Mouse (Mus musculus): ENCODE results near the gene Rec8. TPM values are rescaled to one million over a fixed set of nuclear protein-coding genes. Genes with fewer than 3 reads are reported as not detected.

The Rec8 gene
- polyA plus RNA-seq (2016; fragmentation: Nextera tagmentation; extraction: Ambion mirVana) = 6.1 and 12.1 TPM in 2 replicates

DNA sequence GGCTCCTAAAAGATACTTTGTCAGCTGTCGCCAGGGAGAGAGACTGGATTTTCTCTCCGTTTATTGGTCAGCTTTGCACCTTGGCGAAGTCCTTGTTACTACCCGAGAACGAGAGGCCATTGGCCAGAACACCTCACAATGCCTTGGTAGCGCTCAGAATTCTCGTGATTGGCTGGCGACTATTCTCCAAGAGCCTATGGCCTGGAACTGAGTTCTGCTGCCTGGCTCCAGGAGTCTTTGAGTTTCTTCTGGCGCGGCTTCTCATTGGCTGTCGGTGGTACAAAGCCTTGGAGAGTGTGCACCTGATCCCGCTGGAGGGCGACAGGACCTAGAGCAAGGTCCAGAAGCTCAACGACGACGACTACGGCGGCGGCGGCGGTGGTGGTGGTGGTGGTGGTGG lies at the start of gene Rec8:
Rec8 (plus strand) TSS at position 216 of the 400 bp plus-strand sequence.
- DNase-seq (ENCODE audit: low spot score) = peak; percentile 66
- Histone ChIP-seq H3K4me1 (peaks cover 21% of the 10 kb centered on the region), H3K9me3 (replicated peaks) (no peaks in the 10 kb centered on the region), H3K36me3 (0 out of 2 replicates have a peak, but pooled peaks cover 3% of the 10 kb centered on the region), H3K27ac (peak within 1 kb of the TSS; percentile 46; the same call in 1 of the 2 replicates), H3K27me3 (ENCODE audit: low read depth, poor library complexity, severe bottlenecking) (peaks cover 9% of the 10 kb centered on the region; the same call in 1 of the 2 replicates), H3K4me3 (peak within 1 kb of the TSS; percentile 39)
- 21% methylated on average over 21 of the region's 21 CpGs for WGBS

DNA sequence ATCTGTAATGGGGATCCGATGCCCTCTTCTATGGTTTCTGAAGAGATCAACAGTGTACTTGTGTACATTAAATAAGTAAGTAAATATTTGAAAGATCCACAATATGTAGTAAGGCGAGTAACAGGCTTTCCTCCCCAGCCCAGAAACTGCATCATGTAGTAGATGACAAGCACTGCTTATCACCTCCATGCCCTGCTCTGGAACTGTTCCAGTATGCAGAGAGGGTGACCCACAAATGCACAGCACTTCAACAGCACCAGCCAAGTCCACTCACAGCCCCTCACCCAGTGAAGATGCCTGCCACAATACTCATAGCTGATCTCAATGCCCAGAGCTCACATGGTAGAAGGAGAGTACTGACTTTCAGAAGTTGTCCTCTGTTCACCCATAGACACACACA lies 47.2 kb upstream of the Rec8 start:
- H3K36me3 ChIP-seq = peaks cover 50% of the 10 kb centered on the region
- H3K27me3 ChIP-seq (ENCODE audit: low read depth, poor library complexity, severe bottlenecking) = no peaks in the 10 kb centered on the region
- no peak overlapping the region for H3K4me3 ChIP-seq
- no peaks in the 10 kb centered on the region for H3K9me3 ChIP-seq (replicated peaks)
- no peak for DNase-seq (ENCODE audit: low spot score)
- no peak overlapping the region for H3K27ac ChIP-seq
- peaks cover 5% of the 10 kb centered on the region for H3K4me1 ChIP-seq
- WGBS = 90% methylated on average over 2 of the region's 2 CpGs

DNA sequence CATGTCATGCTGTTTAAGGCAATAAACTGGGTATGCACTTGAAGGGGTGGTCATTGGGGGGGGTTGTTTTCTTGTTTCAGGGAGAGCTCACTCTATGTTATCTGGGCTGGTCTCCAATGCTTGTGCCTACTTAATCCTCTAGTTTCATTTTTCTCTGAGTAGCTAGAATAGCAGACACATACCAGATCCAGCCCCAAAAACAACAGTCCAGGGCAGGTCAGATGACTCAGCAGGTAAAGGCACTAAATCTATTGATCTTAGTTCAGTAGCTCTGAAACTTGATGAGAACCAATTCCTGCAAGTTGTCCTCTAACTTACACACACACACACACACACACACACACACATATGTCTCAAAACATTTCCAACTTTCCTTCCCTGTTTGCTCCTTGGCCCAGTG lies 46.1 kb upstream of the Rec8 start:
- H3K27ac ChIP-seq = no peak overlapping the region
- H3K4me1 ChIP-seq = peaks cover 14% of the 10 kb centered on the region
- H3K27me3 ChIP-seq (ENCODE audit: low read depth, poor library complexity, severe bottlenecking) = no peaks in the 10 kb centered on the region
- H3K9me3 ChIP-seq (replicated peaks) = no peaks in the 10 kb centered on the region
- no peak for DNase-seq (ENCODE audit: low spot score)
- peaks cover 38% of the 10 kb centered on the region for H3K36me3 ChIP-seq
- H3K4me3 ChIP-seq = no peak overlapping the region

DNA sequence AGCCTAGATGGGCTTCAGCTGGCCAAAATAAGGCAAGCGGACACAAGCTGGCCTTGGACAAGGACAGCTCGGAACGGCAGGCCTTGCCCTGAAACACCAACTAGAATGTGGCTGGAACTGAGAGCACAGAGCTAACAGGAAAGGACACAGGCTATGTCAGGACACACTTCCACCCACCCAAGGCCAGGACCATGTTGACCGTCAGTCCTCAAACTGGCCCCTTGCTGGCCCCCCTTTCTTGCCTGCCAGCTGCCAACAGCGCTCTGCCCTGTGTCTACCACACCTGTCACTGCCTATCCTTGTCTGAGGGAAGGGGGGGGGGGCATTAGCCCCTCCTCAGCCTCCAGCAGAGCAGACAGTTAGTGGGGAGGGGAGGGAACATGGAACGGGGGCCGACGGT lies 42.5 kb upstream of the Rec8 start, which contains the start of gene Fitm1:
Fitm1 (plus strand) TSS at position 316 of the 400 bp plus-strand sequence.
- peak within 1 kb of the TSS; percentile 66 for H3K27ac ChIP-seq
- DNase-seq (ENCODE audit: low spot score) = no peak
- H3K9me3 ChIP-seq (replicated peaks) = no peaks in the 10 kb centered on the region
- H3K36me3 ChIP-seq = peaks cover 10% of the 10 kb centered on the region
- H3K4me3 ChIP-seq = no peak within 1 kb of the TSS
- H3K4me1 ChIP-seq = peaks cover 33% of the 10 kb centered on the region
- 70% methylated on average over 8 of the region's 8 CpGs for WGBS
- H3K27me3 ChIP-seq (ENCODE audit: low read depth, poor library complexity, severe bottlenecking) = no peaks in the 10 kb centered on the region

DNA sequence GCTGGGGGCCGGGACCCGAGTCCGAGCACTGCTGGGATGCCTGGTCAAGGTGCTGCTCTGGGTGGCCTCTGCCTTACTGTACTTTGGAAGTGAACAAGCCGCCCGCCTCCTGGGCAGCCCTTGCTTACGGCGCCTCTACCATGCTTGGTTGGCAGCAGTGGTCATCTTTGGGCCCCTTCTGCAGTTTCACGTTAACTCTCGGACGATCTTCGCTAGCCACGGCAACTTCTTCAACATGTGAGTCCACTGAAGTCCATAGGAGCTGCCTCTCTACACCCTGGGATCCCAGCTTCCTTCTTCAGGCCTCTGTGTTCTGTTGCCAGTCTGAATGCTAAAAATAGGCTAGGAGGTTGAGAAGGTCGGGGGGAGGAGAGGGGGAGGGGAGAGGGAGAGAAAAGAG lies 42.1 kb upstream of the Rec8 start:
- Histone ChIP-seq H3K27me3 (ENCODE audit: low read depth, poor library complexity, severe bottlenecking) (no peaks in the 10 kb centered on the region), H3K4me1 (peaks cover 33% of the 10 kb centered on the region), H3K27ac (peak overlapping the region; percentile 66), H3K4me3 (no peak overlapping the region), H3K9me3 (replicated peaks) (no peaks in the 10 kb centered on the region), H3K36me3 (peaks cover 11% of the 10 kb centered on the region)
- no peak for DNase-seq (ENCODE audit: low spot score)
- WGBS = 72% methylated on average over 13 of the region's 13 CpGs

DNA sequence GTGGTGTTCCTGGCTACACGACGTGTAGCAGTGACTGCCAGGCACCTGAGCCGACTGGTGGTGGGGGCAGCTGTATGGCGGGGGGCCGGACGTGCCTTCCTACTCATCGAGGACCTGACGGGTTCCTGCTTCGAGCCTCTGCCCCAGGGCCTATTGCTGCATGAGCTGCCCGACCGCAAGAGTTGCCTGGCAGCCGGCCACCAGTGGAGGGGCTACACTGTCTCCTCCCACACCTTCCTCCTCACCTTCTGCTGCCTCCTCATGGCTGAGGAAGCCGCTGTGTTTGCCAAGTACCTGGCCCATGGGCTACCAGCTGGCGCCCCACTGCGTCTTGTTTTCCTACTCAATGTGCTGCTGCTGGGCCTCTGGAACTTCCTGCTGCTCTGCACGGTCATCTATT lies 41.5 kb upstream of the Rec8 start:
- Histone ChIP-seq H3K9me3 (replicated peaks) (no peaks in the 10 kb centered on the region), H3K4me1 (peaks cover 33% of the 10 kb centered on the region), H3K27ac (peak overlapping the region; percentile 44; the same call in 1 of the 2 replicates), H3K4me3 (no peak overlapping the region), H3K27me3 (ENCODE audit: low read depth, poor library complexity, severe bottlenecking) (no peaks in the 10 kb centered on the region), H3K36me3 (peaks cover 17% of the 10 kb centered on the region)
- WGBS = 83% methylated on average over 16 of the region's 16 CpGs
- no peak for DNase-seq (ENCODE audit: low spot score)

DNA sequence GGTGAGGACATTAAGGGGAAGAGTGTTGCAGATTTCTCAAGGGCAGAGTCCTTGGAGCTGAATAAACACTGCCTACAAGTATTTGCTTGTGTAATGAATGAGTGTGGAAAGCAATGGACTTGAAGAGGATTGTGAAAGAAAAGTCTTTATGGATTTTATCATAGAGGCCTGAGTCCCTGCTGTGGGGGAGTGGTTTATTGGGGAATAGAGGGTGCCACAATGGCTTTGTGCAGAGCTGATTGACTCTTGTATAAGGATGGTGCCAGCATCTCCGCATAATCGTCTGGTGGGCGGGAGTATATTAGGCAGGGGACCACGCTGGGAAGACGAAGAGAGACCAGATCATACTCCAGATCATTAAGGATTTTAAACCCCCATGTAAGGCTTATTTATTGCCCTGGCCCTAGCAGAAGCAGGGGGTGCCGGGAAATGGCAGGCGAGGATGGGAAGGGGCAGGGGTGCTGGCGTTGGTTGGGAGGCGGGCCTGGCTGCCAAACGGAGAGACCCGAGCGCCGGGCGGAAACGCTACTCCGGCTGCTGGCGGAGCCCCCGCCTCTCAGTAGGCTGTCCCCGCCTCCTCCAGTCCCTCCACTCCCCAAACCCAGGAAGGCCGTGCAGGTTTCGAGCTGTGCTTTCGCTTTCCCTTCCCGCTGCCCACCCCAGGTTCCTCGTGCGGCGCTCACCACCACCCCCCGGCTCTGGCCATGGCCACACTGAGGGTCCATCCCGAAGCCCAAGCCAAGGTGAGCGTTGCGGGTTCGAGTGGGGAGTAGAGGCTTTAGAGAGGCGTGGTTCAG lies 39.8 kb upstream of the Rec8 start, which contains the start of gene Psme1:
Psme1 (plus strand) TSS at position 253 of the 797 bp plus-strand sequence.
- peaks cover 33% of the 10 kb centered on the region for H3K4me1 ChIP-seq
- WGBS = 2% methylated on average over 30 of the region's 32 CpGs
- H3K4me3 ChIP-seq = peak within 1 kb of the TSS; percentile 83
- DNase-seq (ENCODE audit: low spot score) = peak; percentile 86
- no peaks in the 10 kb centered on the region for H3K27me3 ChIP-seq (ENCODE audit: low read depth, poor library complexity, severe bottlenecking)
- peak within 1 kb of the TSS; percentile 94 for H3K27ac ChIP-seq
- H3K9me3 ChIP-seq (replicated peaks) = no peaks in the 10 kb centered on the region
- H3K36me3 ChIP-seq = peaks cover 26% of the 10 kb centered on the region

DNA sequence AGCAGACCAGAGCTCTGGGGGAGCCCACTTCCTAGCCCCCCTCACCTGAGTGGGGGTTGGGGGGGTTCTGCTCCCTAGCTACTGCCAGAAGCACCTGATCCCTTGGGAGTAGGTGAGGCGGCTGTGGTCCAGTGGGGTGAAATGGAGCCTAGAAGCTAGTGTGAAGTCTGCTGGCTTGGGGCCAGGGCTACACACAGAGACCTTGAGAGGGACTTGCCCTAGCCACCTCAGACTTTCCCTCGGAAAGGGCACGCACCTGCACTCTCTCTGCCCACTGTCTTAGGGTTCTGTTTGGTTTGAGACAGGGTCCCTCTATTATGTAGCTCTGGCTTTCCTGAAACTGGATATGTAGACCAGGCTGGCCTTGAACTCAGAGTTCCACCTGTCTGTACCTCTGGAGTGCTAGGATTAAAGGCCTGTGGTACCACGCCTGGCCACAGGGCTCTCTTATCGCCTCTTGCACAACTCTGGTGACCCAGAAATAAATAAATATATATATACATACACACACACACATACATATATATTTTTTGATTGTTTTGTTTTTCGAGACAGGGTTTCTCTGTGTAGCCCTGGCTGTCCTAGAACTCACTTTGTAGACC lies 39.1 kb upstream of the Rec8 start:
- WGBS = 32% methylated on average over 6 of the region's 6 CpGs
- DNase-seq (ENCODE audit: low spot score) = no peak
- Histone ChIP-seq H3K4me3 (peak overlapping the region; percentile 83), H3K9me3 (replicated peaks) (no peaks in the 10 kb centered on the region), H3K4me1 (peaks cover 33% of the 10 kb centered on the region), H3K27ac (peak overlapping the region; percentile 94), H3K36me3 (peaks cover 26% of the 10 kb centered on the region), H3K27me3 (ENCODE audit: low read depth, poor library complexity, severe bottlenecking) (0 out of 2 replicates have a peak, but pooled peaks cover 3% of the 10 kb centered on the region)

DNA sequence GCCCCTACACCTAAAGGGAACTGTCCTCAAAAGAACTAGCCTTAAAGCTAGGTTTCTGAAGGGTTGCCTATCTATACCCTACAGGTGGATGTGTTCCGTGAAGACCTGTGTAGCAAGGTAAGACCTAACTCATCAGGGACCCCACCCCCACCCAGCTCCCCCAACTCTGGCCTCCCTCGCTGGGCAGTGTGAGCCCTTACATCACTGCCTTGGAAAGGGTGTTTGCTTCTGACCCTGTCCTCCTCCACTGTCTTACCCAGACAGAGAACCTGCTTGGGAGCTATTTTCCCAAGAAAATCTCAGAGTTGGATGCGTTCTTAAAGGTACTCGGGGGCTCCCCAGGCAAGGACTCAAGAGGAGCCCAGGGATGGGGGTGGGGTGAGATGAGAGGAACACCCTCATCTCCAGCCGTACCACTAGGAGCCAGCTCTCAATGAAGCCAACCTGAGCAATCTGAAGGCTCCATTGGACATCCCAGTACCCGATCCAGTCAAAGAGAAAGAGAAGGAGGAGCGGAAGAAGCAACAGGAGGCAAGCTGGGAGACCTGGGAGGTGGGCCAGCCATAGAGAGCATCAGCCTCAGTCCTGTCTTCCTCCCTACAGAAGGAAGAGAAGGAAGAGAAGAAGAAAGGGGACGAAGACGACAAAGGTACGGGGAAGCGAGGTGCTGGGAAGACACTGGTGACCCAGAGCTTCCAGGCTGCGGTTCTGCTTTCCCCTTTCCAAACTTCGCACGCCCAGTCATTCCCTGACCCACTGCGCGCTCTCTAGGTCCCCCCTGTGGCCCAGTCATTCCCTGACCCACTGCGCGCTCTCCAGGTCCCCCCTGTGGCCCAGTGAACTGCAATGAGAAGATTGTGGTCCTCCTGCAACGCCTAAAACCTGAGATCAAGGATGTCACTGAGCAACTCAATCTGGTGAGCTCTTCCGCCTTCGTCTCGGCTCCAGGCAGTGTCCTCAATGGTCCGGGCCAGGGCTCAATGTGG lies 38.0 kb upstream of the Rec8 start:
- peaks cover 39% of the 10 kb centered on the region for H3K4me1 ChIP-seq
- H3K27ac ChIP-seq = no peak overlapping the region
- no peak overlapping the region; the same call in 1 of the 2 replicates for H3K4me3 ChIP-seq
- DNase-seq (ENCODE audit: low spot score) = no peak
- H3K36me3 ChIP-seq = peaks cover 26% of the 10 kb centered on the region
- 84% methylated on average over 23 of the region's 23 CpGs for WGBS
- H3K9me3 ChIP-seq (replicated peaks) = no peaks in the 10 kb centered on the region
- H3K27me3 ChIP-seq (ENCODE audit: low read depth, poor library complexity, severe bottlenecking) = peaks cover 14% of the 10 kb centered on the region; the same call in 1 of the 2 replicates

DNA sequence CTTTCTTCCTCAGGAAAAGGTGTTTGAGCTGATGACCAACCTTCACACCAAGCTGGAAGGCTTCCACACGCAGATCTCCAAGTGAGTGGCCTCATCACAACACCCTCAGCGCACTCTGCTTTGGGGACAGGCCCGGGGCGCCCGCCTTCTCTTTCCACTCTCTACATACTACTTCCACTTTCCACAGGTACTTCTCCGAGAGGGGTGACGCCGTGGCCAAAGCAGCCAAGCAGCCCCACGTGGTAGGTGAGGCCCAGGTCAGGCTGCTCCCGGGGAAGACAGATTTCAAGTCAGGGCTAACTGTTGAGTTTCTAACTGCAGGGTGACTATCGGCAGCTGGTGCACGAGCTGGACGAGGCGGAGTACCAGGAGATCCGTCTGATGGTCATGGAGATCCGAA lies 37.1 kb upstream of the Rec8 start:
- Histone ChIP-seq H3K36me3 (peaks cover 26% of the 10 kb centered on the region), H3K9me3 (replicated peaks) (no peaks in the 10 kb centered on the region), H3K27me3 (ENCODE audit: low read depth, poor library complexity, severe bottlenecking) (peaks cover 15% of the 10 kb centered on the region; the same call in 1 of the 2 replicates), H3K4me1 (peaks cover 41% of the 10 kb centered on the region), H3K4me3 (no peak overlapping the region), H3K27ac (no peak overlapping the region)
- DNase-seq (ENCODE audit: low spot score) = no peak
- 95% methylated on average over 16 of the region's 16 CpGs for WGBS

DNA sequence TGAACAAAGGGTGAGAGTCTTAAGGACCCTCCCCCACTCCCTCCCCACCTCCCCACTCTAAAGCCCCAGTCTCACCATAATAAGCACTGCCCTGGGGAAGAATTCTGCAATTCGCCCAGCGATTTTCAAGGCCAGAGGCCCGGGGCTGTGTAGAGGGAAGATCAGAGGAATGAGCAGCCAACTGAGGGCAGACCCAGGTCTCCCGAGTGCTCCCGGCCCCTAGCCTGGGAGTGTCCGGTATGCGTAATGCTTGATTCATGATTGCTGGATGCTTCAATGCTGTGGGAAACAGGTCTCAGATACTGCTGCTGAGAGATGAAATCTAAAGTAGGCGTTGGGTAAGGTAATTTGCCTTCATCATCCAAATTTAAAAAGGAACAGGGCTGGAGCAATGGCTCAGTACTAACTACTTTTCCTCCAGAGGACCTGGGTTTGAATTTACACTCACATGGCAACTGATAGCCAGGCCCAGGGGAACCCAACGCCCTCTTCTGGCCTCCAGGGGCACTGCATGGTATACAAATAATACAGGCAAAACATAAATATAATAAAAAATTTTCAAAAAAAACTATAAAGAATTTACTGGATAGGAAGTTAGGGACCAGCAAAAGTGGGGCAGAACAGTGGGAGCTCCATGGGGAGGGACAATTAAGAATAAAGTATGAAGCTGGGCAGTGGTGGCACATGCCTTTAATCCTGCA lies 35.7 kb upstream of the Rec8 start:
- Histone ChIP-seq H3K9me3 (replicated peaks) (no peaks in the 10 kb centered on the region), H3K27me3 (ENCODE audit: low read depth, poor library complexity, severe bottlenecking) (peaks cover 15% of the 10 kb centered on the region; the same call in 1 of the 2 replicates), H3K4me1 (peaks cover 33% of the 10 kb centered on the region), H3K27ac (no peak overlapping the region), H3K36me3 (peaks cover 32% of the 10 kb centered on the region), H3K4me3 (no peak overlapping the region)
- 78% methylated on average over 9 of the region's 9 CpGs for WGBS
- DNase-seq (ENCODE audit: low spot score) = no peak

DNA sequence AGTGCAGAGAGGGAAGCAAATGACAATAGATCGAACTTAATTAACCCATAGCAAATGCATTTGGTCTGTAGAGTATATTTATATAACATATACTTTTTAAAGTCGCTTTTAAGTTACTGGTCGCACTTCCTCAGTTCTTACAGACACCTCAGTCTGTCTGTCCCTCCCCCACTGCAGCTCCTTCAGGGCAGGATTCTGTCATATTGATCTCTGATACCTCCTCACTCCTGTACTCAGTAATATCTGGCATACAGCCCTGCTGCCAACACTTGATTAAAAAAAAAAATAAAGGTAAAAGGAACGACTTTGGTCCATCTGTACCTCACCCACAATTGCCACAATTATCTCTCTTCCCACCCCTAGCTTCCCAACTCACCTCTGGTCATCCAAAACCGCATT lies 33.5 kb upstream of the Rec8 start:
- WGBS = 34% methylated on average over 5 of the region's 5 CpGs
- Histone ChIP-seq H3K4me1 (peaks cover 17% of the 10 kb centered on the region), H3K36me3 (peaks cover 51% of the 10 kb centered on the region), H3K27ac (0 out of 2 replicates have a peak overlapping the region, but pooled peaks have one; percentile 77), H3K27me3 (ENCODE audit: low read depth, poor library complexity, severe bottlenecking) (peaks cover 15% of the 10 kb centered on the region; the same call in 1 of the 2 replicates), H3K9me3 (replicated peaks) (no peaks in the 10 kb centered on the region), H3K4me3 (peak overlapping the region; percentile 69)
- no peak for DNase-seq (ENCODE audit: low spot score)

Data from limb, embryonic 10.5 days (tissue).